Mouse (Mus musculus): ENCODE results near the gene Cdkl4.

DNA sequence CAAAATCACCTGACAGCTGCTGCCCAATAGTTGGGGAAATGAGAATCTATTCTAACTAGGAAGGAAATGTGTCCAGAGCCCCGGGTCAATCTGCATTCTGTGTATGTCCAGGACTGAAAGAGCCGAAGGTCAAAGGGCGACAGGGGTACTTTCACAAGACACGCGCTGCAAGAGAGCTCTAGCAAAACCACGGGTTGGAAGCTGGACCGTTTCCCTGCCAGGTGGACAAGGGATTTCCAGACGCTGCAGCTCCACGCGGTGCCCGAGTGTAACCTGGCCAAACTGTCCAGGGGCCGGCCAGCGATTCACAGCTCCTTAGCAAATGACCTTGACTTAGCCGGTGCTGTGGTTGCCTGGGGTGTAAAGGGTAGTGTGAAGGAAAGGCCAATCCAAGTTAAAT lies 19.0 kb downstream of the Cdkl4 start:
- TF ChIP-seq CTCF (IDR thresholded peaks at IDR 0.05; ENCODE audit: control insufficient read depth, insufficient read depth, low read length) (no peak), POLR2A (IDR thresholded peaks at IDR 0.05; ENCODE audit: borderline replicate concordance, control insufficient read depth, low read depth, low read length) (no peak)
